In genomic region chr1:131002561-131002960, GRCm38 (mm10) we compare ENCODE assay signal across 43 mouse cellular contexts. TPM values are rescaled to one million over a fixed set of nuclear protein-coding genes. Genes with fewer than 3 reads are reported as not detected.
"Had no signal": no experiment of that assay in that cellular context is flagged by ENCODE, and none has a peak within 500 bp of the region (broad histone marks: within the 10 kb centered on the region; RNA-seq: fewer than 3 reads in every experiment).

No protein-coding gene starts in this region.

- DNase-seq: left cerebral cortex, postnatal 4 days; liver, embryonic 13.5 days; liver, postnatal 0 days; lung, adult 18-20 months; lung, adult 2 months; lung, postnatal 14 days; lung, postnatal 36 days; lung, postnatal 4 days had no signal

- ATAC-seq: lung, postnatal 0 days; midbrain, embryonic 13.5 days; midbrain, embryonic 15.5 days; midbrain, embryonic 16.5 days had no signal

- H3K36me3 ChIP-seq: limb, embryonic 10.5 days; limb, embryonic 12.5 days; limb, embryonic 13.5 days; limb, embryonic 15.5 days; liver, embryonic 12.5 days; liver, embryonic 13.5 days; liver, embryonic 15.5 days; lung, embryonic 15.5 days; midbrain, embryonic 10.5 days; midbrain, embryonic 12.5 days; midbrain, embryonic 13.5 days; midbrain, embryonic 15.5 days; neural tube, embryonic 12.5 days; neural tube, embryonic 13.5 days had no signal

- H3K4me1 ChIP-seq: limb, embryonic 13.5 days; limb, embryonic 15.5 days; liver, embryonic 12.5 days; liver, embryonic 13.5 days; liver, embryonic 15.5 days; lung, embryonic 15.5 days; midbrain, embryonic 12.5 days; midbrain, embryonic 13.5 days; midbrain, embryonic 15.5 days; neural tube, embryonic 12.5 days; neural tube, embryonic 13.5 days had no signal

- H3K27ac ChIP-seq: limb, embryonic 12.5 days; limb, embryonic 13.5 days; limb, embryonic 15.5 days; liver, embryonic 12.5 days; liver, embryonic 13.5 days; liver, embryonic 14.5 days; liver, embryonic 15.5 days; lung, embryonic 15.5 days; macrophage; midbrain, embryonic 10.5 days; midbrain, embryonic 12.5 days; midbrain, embryonic 13.5 days; midbrain, embryonic 15.5 days; neural tube, embryonic 12.5 days; neural tube, embryonic 13.5 days had no signal

- H3K27me3 ChIP-seq: limb, embryonic 12.5 days; limb, embryonic 13.5 days; limb, embryonic 15.5 days; liver, embryonic 12.5 days; liver, embryonic 13.5 days; liver, embryonic 15.5 days; lung, embryonic 15.5 days; midbrain, embryonic 12.5 days; midbrain, embryonic 13.5 days; midbrain, embryonic 15.5 days; neural tube, embryonic 12.5 days; neural tube, embryonic 13.5 days had no signal

- H3K4me3 ChIP-seq: limb, embryonic 10.5 days; limb, embryonic 12.5 days; limb, embryonic 13.5 days; limb, embryonic 15.5 days; liver, embryonic 12.5 days; liver, embryonic 13.5 days; liver, embryonic 15.5 days; lung, embryonic 15.5 days; megakaryocyte, embryonic 14.5 days; midbrain, embryonic 10.5 days; midbrain, embryonic 12.5 days; midbrain, embryonic 13.5 days; midbrain, embryonic 15.5 days; myocyte; neural tube, embryonic 12.5 days; neural tube, embryonic 13.5 days had no signal

- H3K9me3 ChIP-seq: limb, embryonic 10.5 days; limb, embryonic 12.5 days; limb, embryonic 13.5 days; limb, embryonic 15.5 days; liver, embryonic 12.5 days; liver, embryonic 13.5 days; liver, embryonic 15.5 days; lung, embryonic 15.5 days; midbrain, embryonic 10.5 days; midbrain, embryonic 12.5 days; midbrain, embryonic 13.5 days; midbrain, embryonic 15.5 days; neural tube, embryonic 12.5 days; neural tube, embryonic 13.5 days had no signal

- H3K4me2 ChIP-seq: limb, embryonic 12.5 days; limb, embryonic 13.5 days; limb, embryonic 15.5 days; liver, embryonic 13.5 days; liver, embryonic 15.5 days; lung, embryonic 14.5 days; lung, embryonic 15.5 days; midbrain, embryonic 12.5 days; midbrain, embryonic 13.5 days; midbrain, embryonic 15.5 days; neural tube, embryonic 12.5 days; neural tube, embryonic 13.5 days had no signal

- H3K9ac ChIP-seq: limb, embryonic 12.5 days; limb, embryonic 13.5 days; limb, embryonic 15.5 days; liver, embryonic 12.5 days; liver, embryonic 13.5 days; liver, embryonic 14.5 days; liver, embryonic 15.5 days; liver, postnatal 0 days; lung, embryonic 14.5 days; lung, embryonic 15.5 days; midbrain, embryonic 12.5 days; midbrain, embryonic 13.5 days; midbrain, embryonic 15.5 days; neural tube, embryonic 12.5 days; neural tube, embryonic 13.5 days had no signal

RNA-seq across cellular contexts. Expression of gene Il10, which starts 17.1 kb away (rescaled TPM):
- total RNA-seq: left cerebral cortex, postnatal 10 days; left cerebral cortex, postnatal 14 days; left cerebral cortex, postnatal 25 days; left cerebral cortex, postnatal 36 days; megakaryocyte progenitor cell, adult 5-6 weeks; megakaryocyte, adult 5-6 weeks; megakaryocyte-erythroid progenitor cell, adult 5-6 weeks; midbrain, postnatal 0 days; monocyte, adult 5-6 weeks had no signal
- polyA plus RNA-seq: limb, embryonic 10.5 days; limb, embryonic 11.5 days; limb, embryonic 15.5 days; liver, adult 2 months; liver, embryonic 11.5 days; liver, embryonic 12.5 days; liver, embryonic 13.5 days; liver, embryonic 15.5 days; liver, embryonic 16.5 days; lung, adult 2 months; lung, embryonic 14.5 days; lung, embryonic 16.5 days; lung, postnatal 0 days; midbrain, embryonic 10.5 days; midbrain, embryonic 12.5 days; midbrain, embryonic 13.5 days; midbrain, embryonic 15.5 days; midbrain, embryonic 16.5 days; midbrain, postnatal 0 days; myocyte; neural tube, embryonic 11.5 days; neural tube, embryonic 12.5 days; neural tube, embryonic 13.5 days had no signal
